Mouse (Mus musculus): ENCODE measurements around the gene Hist1h2bk. TPM values are rescaled to one million over a fixed set of nuclear protein-coding genes. Genes with fewer than 3 reads are reported as not detected.
"Not testable (repeated sequence)": the region's sequence is repeated elsewhere in the genome, so short reads cannot be mapped to it uniquely, and the experiment has no call there.

The Hist1h2bk gene
- 8.5 and 10.0 TPM in 2 replicates for polyA plus RNA-seq (2016; fragmentation: Nextera tagmentation; extraction: Ambion mirVana)

DNA sequence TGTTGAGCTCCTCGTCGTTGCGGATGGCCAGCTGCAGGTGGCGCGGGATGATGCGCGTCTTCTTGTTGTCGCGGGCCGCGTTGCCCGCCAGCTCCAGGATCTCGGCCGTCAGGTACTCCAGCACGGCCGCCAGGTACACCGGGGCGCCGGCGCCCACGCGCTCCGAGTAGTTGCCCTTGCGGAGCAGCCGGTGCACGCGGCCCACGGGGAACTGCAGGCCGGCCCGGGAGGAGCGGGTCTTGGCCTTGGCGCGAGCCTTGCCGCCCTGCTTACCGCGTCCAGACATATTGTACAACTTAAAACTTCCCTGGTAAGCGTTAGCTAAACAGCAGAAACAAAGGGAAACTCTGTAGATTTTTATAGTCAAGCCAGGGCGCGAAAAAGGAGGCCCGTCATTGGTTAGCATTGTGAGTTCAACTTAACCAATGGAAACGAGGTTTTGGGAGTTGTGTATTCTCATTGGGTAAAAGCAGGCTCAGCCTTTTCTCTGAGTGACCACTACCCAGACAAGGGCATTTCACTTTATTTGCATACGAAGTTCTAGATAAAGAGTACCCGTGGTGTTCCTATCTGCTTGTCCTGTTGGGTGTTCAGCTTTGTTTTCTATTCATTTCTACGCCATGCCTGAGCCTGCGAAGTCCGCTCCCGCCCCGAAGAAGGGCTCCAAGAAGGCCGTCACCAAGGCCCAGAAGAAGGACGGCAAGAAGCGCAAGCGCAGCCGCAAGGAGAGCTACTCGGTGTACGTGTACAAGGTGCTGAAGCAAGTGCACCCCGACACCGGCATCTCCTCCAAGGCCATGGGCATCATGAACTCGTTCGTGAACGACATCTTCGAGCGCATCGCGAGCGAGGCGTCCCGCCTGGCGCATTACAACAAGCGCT lies at the start of gene Hist1h2bk, which contains the start of gene Hist1h2ah:
Gene Hist1h2bk, plus strand, starts transcription at position 604 of the 882 bp plus-strand sequence.
Gene Hist1h2ah, minus strand, starts transcription at position 302 of the 882 bp plus-strand sequence.
- not testable (repeated sequence) for H3K9me3 ChIP-seq; H3K36me3 ChIP-seq (replicated peaks); H3K27me3 ChIP-seq (replicated peaks; ENCODE audit: low read depth, poor library complexity, severe bottlenecking)
- Histone ChIP-seq H3K4me3 (peak within 1 kb of the TSS; percentile 62), H3K27ac (replicated peaks) (peak within 1 kb of the TSS; percentile 93), H3K4me1 (peaks cover 26% of the 10 kb centered on the region)
- peak; percentile 87 for DNase-seq (ENCODE audit: low spot score)
- WGBS, result under 1% methylated on average over 32 of the region's 69 CpGs

DNA sequence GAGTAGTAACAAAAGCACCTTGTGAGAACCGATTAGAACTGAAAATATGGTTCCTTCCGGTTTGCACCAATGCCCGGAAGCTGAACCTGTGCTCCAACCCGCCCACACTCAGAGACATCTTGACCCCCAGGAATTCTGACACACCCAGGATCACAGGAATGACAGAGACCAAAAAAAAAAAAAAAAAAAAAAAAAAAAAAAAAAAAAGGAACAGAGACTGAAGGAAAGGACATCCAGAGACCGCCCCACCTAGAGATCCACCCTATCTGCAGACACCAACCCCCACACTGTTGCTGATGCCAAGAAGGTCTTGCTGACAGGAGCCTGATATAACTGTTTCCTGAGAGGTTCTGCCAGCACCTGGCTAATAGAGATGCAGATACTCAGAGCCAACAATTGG lies 43.1 kb upstream of the Hist1h2bk start:
- Histone ChIP-seq H3K36me3 (replicated peaks) (no peaks in the 10 kb centered on the region), H3K4me3 (no peak overlapping the region), H3K4me1 (peaks cover 31% of the 10 kb centered on the region), H3K27ac (replicated peaks) (no peak overlapping the region), H3K9me3 (0 out of 2 replicates have a peak, but pooled peaks cover 3% of the 10 kb centered on the region), H3K27me3 (replicated peaks; ENCODE audit: low read depth, poor library complexity, severe bottlenecking) (peaks cover 30% of the 10 kb centered on the region)
- DNase-seq (ENCODE audit: low spot score), result no peak
- 80% methylated on average over 5 of the region's 5 CpGs for WGBS

DNA sequence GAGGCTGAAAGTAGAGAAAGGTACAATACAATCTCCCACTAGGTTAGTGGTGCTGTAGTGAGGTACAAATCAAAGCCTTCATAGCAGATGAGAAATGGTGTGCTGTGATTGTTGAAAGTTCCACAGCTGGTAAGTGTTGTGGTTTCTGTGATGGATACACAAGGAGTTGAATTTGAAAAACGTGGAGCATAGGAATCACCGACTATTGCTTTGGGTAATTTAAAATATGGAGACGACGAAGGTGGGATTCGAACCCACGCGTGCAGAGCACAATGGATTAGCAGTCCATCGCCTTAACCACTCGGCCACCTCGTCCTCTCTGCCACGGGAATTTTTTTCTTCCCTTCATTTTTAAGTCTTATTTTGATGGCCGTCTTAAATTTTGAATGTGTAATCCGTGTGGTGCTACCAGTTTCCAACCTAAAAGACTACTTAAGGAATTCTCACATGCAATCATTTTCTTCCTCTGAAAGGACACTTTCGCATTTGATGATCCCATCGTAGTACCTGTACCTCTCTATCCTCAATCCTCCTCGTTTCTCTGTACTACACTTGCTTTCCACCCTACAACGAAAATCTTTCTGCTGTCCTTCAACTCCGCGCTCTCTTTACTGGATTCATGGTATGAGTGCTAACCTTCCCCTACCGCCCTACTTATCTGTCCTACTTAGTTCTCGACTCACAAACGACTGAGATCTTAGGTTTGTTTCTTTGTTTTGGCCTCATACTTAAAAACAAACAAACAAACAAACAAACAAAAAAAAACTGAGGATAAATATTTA lies 41.5 kb upstream of the Hist1h2bk start:
- H3K36me3 ChIP-seq (replicated peaks), result no peaks in the 10 kb centered on the region
- under 1% methylated on average over 22 of the region's 22 CpGs for WGBS
- no peak overlapping the region for H3K27ac ChIP-seq (replicated peaks)
- peaks cover 35% of the 10 kb centered on the region for H3K4me1 ChIP-seq
- H3K4me3 ChIP-seq, result peak overlapping the region; percentile 59
- DNase-seq (ENCODE audit: low spot score), result peak; percentile 79
- H3K27me3 ChIP-seq (replicated peaks; ENCODE audit: low read depth, poor library complexity, severe bottlenecking), result peaks cover 44% of the 10 kb centered on the region
- 0 out of 2 replicates have a peak, but pooled peaks cover 3% of the 10 kb centered on the region for H3K9me3 ChIP-seq

DNA sequence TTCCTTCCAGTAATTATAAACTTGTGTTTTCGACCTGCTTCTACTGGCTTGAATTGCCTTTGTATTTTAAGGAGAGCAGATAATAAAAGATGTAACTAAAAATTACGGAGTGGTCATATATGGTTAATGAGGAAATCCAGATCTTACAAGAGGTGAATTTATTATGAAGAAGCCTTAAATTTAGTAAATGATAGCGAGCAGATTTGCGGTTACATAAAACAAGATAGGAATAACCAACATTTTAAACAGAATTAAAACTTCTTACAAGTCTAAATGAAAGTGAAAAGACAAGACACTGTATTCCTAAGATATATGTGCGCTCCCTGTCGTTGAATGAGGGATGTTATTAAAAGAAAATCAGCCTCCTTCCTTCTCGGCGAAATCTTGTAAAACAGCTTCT lies 40.8 kb upstream of the Hist1h2bk start:
- WGBS, result 3% methylated on average over 8 of the region's 8 CpGs
- no peaks in the 10 kb centered on the region for H3K36me3 ChIP-seq (replicated peaks)
- H3K9me3 ChIP-seq, result 0 out of 2 replicates have a peak, but pooled peaks cover 3% of the 10 kb centered on the region
- DNase-seq (ENCODE audit: low spot score), result no peak
- no peak overlapping the region for H3K27ac ChIP-seq (replicated peaks)
- peaks cover 52% of the 10 kb centered on the region for H3K27me3 ChIP-seq (replicated peaks; ENCODE audit: low read depth, poor library complexity, severe bottlenecking)
- H3K4me3 ChIP-seq, result peak overlapping the region; percentile 59
- peaks cover 35% of the 10 kb centered on the region for H3K4me1 ChIP-seq

DNA sequence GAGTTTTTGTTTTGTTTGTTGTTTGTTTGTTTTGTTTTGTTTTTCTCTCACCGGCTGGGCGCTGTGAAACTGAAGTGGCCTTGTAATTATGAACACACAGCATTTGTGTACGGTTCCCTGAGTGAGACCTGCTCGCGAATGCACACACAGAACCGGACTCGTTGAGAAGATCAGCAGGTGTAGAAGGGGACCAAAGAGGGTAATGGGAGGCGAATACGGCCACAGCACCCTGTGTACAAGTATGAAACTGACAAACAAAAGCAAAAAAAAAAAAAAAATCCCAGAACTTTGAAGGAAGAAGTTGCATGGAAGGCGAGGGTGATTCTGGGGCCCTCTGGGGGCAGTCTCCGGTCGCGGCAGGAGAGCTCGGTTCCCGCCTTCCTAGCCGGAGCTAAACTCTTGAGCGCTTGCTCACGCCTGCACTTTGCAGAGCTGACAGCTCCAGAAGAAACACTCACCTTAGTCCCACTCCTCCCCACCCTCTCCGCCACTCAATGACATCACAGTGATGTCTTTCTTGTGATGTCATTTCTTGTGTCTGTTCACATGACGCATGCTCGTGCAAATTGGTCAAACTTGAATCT lies 40.2 kb upstream of the Hist1h2bk start:
- H3K4me1 ChIP-seq, result peaks cover 35% of the 10 kb centered on the region
- no peaks in the 10 kb centered on the region for H3K36me3 ChIP-seq (replicated peaks)
- peak overlapping the region; percentile 59 for H3K4me3 ChIP-seq
- peak; percentile 71 for DNase-seq (ENCODE audit: low spot score)
- H3K27me3 ChIP-seq (replicated peaks; ENCODE audit: low read depth, poor library complexity, severe bottlenecking), result peaks cover 57% of the 10 kb centered on the region
- under 1% methylated on average over 21 of the region's 21 CpGs for WGBS
- 0 out of 2 replicates have a peak, but pooled peaks cover 3% of the 10 kb centered on the region for H3K9me3 ChIP-seq
- no peak overlapping the region for H3K27ac ChIP-seq (replicated peaks)

DNA sequence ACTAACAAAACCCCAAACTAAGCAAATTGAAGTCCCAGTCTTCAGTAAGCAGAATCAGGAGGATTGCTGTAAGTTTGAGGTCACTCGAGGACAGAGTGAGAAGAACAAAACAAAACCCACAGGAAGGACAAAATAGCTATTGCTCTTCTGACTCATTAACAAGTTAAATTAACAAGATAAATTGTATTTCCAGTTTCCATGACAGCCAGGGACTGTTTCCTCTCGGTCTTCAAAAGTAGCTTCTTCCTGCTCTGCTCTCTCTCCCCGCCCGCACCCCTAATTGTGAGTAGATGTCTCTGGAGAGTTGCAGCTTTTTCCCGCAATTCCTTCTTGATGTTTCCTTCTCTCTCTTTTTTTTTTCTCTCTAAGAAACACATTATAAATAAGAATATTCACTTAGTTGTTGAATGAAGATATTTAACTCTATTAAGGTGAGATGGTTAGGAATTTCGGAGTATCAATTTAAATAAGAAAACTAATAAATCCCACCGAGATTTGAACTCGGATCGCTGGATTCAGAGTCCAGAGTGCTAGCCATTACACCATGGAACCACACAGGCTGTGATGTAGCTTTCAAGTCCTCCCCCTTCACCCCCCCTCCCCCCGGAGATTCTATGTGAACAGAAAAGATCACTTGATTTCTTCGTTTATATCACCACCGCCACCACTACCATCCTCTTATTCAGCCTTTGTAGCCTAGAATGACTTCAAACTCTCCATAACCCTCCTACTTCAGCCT lies 39.4 kb upstream of the Hist1h2bk start:
- 3% methylated on average over 12 of the region's 12 CpGs for WGBS

DNA sequence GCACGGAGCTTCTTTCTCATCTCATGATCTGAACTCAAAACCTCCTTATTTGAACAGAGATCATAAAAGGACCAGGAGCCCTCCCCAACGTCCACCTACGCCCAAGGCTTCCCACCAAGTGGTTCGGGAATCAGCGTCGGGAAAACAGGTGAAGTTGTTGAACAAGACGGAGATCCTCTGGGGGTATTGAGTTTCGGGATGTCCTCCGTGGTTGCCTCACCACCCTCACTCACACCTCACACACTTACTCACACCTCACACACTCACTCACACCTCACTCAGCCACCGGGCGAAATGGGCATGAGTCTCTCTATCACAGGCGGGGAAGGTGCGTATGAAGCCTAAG lies 38.9 kb upstream of the Hist1h2bk start:
- DNase-seq (ENCODE audit: low spot score), result peak; percentile 39
- Histone ChIP-seq H3K4me1 (peaks cover 35% of the 10 kb centered on the region), H3K9me3 (no peaks in the 10 kb centered on the region), H3K27me3 (replicated peaks; ENCODE audit: low read depth, poor library complexity, severe bottlenecking) (peaks cover 66% of the 10 kb centered on the region), H3K4me3 (peak overlapping the region; percentile 59), H3K27ac (replicated peaks) (no peak overlapping the region), H3K36me3 (replicated peaks) (no peaks in the 10 kb centered on the region)
- WGBS, result under 1% methylated on average over 13 of the region's 13 CpGs

More for the DNA sequence above, 39.4 kb upstream of the Hist1h2bk start:
- peak; percentile 81 for DNase-seq (ENCODE audit: low spot score)
- H3K36me3 ChIP-seq (replicated peaks), result no peaks in the 10 kb centered on the region
- H3K27ac ChIP-seq (replicated peaks), result no peak overlapping the region
- H3K4me3 ChIP-seq, result peak overlapping the region; percentile 59
- H3K4me1 ChIP-seq, result peaks cover 35% of the 10 kb centered on the region
- H3K9me3 ChIP-seq, result 0 out of 2 replicates have a peak, but pooled peaks cover under 1% of the 10 kb centered on the region
- H3K27me3 ChIP-seq (replicated peaks; ENCODE audit: low read depth, poor library complexity, severe bottlenecking), result peaks cover 61% of the 10 kb centered on the region

DNA sequence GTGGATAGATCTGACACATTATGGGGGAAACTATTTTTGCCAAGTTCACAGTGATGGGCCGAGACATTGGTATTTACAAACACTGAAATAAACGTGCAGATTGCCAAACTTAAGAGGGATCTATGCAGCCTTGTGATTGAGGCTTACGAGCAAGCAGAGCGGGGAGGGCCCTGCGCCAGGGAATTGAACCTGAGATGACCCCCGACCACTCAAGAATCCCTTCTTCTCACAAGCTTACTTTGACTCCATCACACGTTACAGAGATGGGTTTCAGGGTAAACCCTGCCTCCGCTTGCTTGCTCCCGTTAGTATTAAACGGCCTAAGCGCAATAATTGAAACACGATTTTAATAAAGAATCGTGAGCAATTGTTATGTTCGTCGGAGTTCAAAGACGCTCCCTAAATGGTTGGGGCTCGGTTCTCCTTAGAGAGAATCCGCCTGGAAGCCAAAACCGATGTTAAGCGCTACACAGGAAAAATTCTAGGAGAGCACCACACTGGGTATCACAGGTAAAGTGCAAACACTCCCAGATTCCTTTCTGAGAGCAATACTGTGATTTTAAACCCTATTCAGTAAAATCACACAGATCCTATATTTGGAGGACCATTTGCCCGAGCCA lies 38.4 kb upstream of the Hist1h2bk start:
- Histone ChIP-seq H3K27me3 (replicated peaks; ENCODE audit: low read depth, poor library complexity, severe bottlenecking) (peaks cover 71% of the 10 kb centered on the region), H3K27ac (replicated peaks) (no peak overlapping the region), H3K4me3 (peak overlapping the region; percentile 59), H3K4me1 (peaks cover 35% of the 10 kb centered on the region), H3K9me3 (no peaks in the 10 kb centered on the region), H3K36me3 (replicated peaks) (no peaks in the 10 kb centered on the region)
- WGBS, result under 1% methylated on average over 21 of the region's 21 CpGs
- DNase-seq (ENCODE audit: low spot score), result peak; percentile 30

DNA sequence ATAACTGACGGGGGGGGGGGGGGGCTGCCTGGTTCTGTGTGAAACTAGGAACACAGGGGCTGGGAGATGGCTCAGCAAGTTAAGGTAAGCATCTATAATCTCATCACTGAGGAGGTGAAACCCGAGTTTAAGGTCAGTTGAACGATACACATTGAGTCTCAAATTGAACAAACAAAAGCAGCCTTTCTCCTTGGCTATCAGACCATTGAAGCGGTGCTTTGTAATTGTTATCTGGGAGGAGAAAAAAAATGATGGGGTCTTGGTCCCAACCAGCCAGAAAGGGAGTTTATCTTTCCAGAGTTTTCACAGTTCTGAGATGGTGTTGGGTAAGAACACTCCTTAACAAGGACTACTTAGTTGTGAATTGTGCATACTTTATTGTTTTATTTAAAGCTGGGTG lies 37.8 kb upstream of the Hist1h2bk start:
- peaks cover 35% of the 10 kb centered on the region for H3K4me1 ChIP-seq
- H3K9me3 ChIP-seq, result no peaks in the 10 kb centered on the region
- no peak overlapping the region for H3K27ac ChIP-seq (replicated peaks)
- no peak for DNase-seq (ENCODE audit: low spot score)
- no peaks in the 10 kb centered on the region for H3K36me3 ChIP-seq (replicated peaks)
- H3K4me3 ChIP-seq, result peak overlapping the region; percentile 59
- 8% methylated on average over 4 of the region's 4 CpGs for WGBS
- H3K27me3 ChIP-seq (replicated peaks; ENCODE audit: low read depth, poor library complexity, severe bottlenecking), result peaks cover 76% of the 10 kb centered on the region

DNA sequence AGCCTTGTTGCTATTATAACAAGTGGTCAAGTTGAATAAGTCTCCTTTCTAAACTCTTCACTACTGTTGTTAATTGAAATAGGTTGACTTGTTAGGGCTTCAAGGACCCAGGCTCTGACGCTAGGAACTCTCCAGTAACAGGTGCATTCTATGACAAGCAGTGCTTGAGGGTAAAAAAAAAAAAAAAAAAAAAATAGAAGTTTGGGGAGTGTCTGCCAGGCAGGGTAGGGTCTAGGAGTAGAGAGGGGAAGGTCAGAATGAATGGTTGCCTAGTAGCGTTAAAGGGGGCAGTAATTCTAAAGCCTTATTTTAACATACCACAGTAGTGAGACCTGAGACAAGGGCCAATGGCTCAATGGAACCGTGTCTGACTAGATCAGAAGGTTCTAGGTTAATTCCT lies 37.3 kb upstream of the Hist1h2bk start:
- Histone ChIP-seq H3K27me3 (replicated peaks; ENCODE audit: low read depth, poor library complexity, severe bottlenecking) (peaks cover 82% of the 10 kb centered on the region), H3K36me3 (replicated peaks) (no peaks in the 10 kb centered on the region), H3K9me3 (no peaks in the 10 kb centered on the region), H3K4me1 (peaks cover 35% of the 10 kb centered on the region), H3K4me3 (no peak overlapping the region), H3K27ac (replicated peaks) (no peak overlapping the region)
- no peak for DNase-seq (ENCODE audit: low spot score)
- WGBS, result 22% methylated on average over 3 of the region's 3 CpGs

DNA sequence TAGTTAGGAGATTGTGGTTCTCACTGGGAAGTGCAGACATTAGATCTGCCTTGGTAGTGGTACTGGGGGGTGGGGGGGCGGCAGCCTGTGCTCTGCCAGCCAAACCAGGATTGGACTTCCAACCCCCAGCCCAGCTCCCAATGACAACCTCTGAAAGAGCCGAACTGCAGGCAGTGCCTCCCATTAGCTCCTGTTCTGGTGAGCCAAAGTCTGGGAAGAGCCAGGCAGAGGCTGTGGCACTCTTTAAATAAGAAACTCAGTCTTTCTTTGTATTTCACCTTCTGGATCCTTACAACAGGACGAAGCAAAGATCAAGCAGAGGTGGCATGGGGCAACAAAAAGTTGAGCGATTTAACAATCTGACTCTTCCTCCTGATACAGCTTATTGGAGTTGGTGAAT lies 36.5 kb upstream of the Hist1h2bk start:
- Histone ChIP-seq H3K36me3 (replicated peaks) (no peaks in the 10 kb centered on the region), H3K9me3 (no peaks in the 10 kb centered on the region), H3K27me3 (replicated peaks; ENCODE audit: low read depth, poor library complexity, severe bottlenecking) (peaks cover 89% of the 10 kb centered on the region), H3K4me3 (no peak overlapping the region), H3K27ac (replicated peaks) (no peak overlapping the region), H3K4me1 (peaks cover 35% of the 10 kb centered on the region)
- DNase-seq (ENCODE audit: low spot score), result no peak
- WGBS, result 26% methylated on average over 4 of the region's 4 CpGs
